Mouse (Mus musculus): ENCODE results near the gene Thsd7b.
"Not testable (repeated sequence)": the region's sequence is repeated elsewhere in the genome, so short reads cannot be mapped to it uniquely, and the experiment has no call there.

The Thsd7b gene

GRCm38 (mm10) chr1:130099227-130099626 is 826.1 kb downstream of the Thsd7b start:
- no peak for DNase-seq (ENCODE audit: low spot score)

GRCm38 (mm10) chr1:130112580-130113314 is 839.6 kb downstream of the Thsd7b start:
- DNase-seq (ENCODE audit: low spot score): no peak

GRCm38 (mm10) chr1:130113549-130113948 is 840.4 kb downstream of the Thsd7b start:
- DNase-seq (ENCODE audit: low spot score): no peak

- no peak for DNase-seq (ENCODE audit: low spot score)
Measured at GRCm38 (mm10) chr1:130130901-130131300, 857.8 kb downstream of the Thsd7b start.

- DNase-seq (ENCODE audit: low spot score): no peak
Measured at GRCm38 (mm10) chr1:130166187-130166586, 893.1 kb downstream of the Thsd7b start.

GRCm38 (mm10) chr1:130167260-130167659 is 894.2 kb downstream of the Thsd7b start:
- DNase-seq (ENCODE audit: low spot score): no peak

- no peak for DNase-seq (ENCODE audit: low spot score)
Measured at GRCm38 (mm10) chr1:130169875-130170274, 896.8 kb downstream of the Thsd7b start.

GRCm38 (mm10) chr1:130170290-130170689 is 897.2 kb downstream of the Thsd7b start:
- DNase-seq (ENCODE audit: low spot score): no peak

GRCm38 (mm10) chr1:130186836-130187235 is 913.7 kb downstream of the Thsd7b start:
- DNase-seq (ENCODE audit: low spot score): not testable (repeated sequence)

- no peak for DNase-seq (ENCODE audit: low spot score)
Measured at GRCm38 (mm10) chr1:130192190-130193028, 919.3 kb downstream of the Thsd7b start.

GRCm38 (mm10) chr1:130217404-130217803 is 944.3 kb downstream of the Thsd7b start:
- no peak for DNase-seq (ENCODE audit: low spot score)

GRCm38 (mm10) chr1:130222904-130223303 is 949.8 kb downstream of the Thsd7b start:
- DNase-seq (ENCODE audit: low spot score): no peak

GRCm38 (mm10) chr1:130245563-130245962 is 972.5 kb downstream of the Thsd7b start:
- no peak for DNase-seq (ENCODE audit: low spot score)

- DNase-seq (ENCODE audit: low spot score): not testable (repeated sequence)
Measured at GRCm38 (mm10) chr1:130246264-130246663, 973.2 kb downstream of the Thsd7b start.

- DNase-seq (ENCODE audit: low spot score): not testable (repeated sequence)
Measured at GRCm38 (mm10) chr1:130246930-130247329, 973.8 kb downstream of the Thsd7b start.

- no peak for DNase-seq (ENCODE audit: low spot score)
Measured at GRCm38 (mm10) chr1:130262046-130262445, 988.9 kb downstream of the Thsd7b start.

Data from urinary bladder, postnatal 10 days (tissue).